Mouse (Mus musculus) kidney, postnatal 4 days (tissue): Measurements from ENCODE around the gene Wfdc5.

Experiments used
- DNase-seq, 2 experiments: peaks; one replicate each; pipeline ENCODE4 v3.0.0; 2021; ENCODE audit warnings: mixed read lengths in 2 of 2

Gene Wfdc5

GRCm38 (mm10) chr2:164126533-164126955 is 56.0 kb downstream of the Wfdc5 start:
- peak; percentile 58 to 67 for DNase-seq
